Mouse (Mus musculus): ENCODE results near the gene Enox1.

DNA sequence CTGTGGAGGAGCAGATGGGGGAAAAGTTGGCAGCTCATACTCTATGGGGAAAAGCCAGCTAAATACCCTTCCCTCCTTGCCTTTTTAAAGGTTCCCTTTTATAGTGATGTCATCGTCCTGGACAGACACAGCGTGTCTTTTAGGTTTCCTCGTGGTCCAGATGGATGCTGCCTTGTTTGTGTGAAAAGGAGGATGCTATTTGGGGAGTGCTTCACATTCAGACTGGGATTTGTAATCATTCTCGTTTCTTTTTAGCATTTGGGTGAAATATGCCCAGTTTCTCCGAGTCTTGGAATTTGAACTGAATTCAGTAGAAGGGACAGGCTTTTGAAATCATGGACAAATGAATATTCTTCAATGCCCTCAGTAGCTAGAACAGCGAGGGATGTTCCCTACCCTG lies 58.3 kb downstream of the Enox1 start:
- TF ChIP-seq CTCF (conservative IDR thresholded peaks at IDR 0.05 in 1 of 2, IDR thresholded peaks at IDR 0.05 in 1 of 2; ENCODE audit: low read depth in 2 of 2, low read length in 2 of 2) = no peak
- no peak for TF ChIP-seq TBP (conservative IDR thresholded peaks at IDR 0.05; ENCODE audit: low read depth, low read length)
- TF ChIP-seq USF1 (IDR thresholded peaks at IDR 0.05; ENCODE audit: low read depth, low read length) = no peak
- no peak for TF ChIP-seq CHD1 (IDR thresholded peaks at IDR 0.05; ENCODE audit: low read depth, low read length)
- TF ChIP-seq ZKSCAN1 (IDR thresholded peaks at IDR 0.05; ENCODE audit: borderline replicate concordance, low read depth, low read length) = no peak
- no peak for TF ChIP-seq MAX (IDR thresholded peaks at IDR 0.05; ENCODE audit: low read length)
- no peak for TF ChIP-seq MAZ (IDR thresholded peaks at IDR 0.05; ENCODE audit: low read depth, low read length)
- TF ChIP-seq POLR2A (IDR thresholded peaks at IDR 0.05; ENCODE audit: low read depth, low read length) = no peak
- TF ChIP-seq ZC3H11A (IDR thresholded peaks at IDR 0.05; ENCODE audit: low read depth, low read length) = no peak
- TF ChIP-seq BHLHE40 (IDR thresholded peaks at IDR 0.05; ENCODE audit: low read depth, low read length) = no peak
- TF ChIP-seq CHD2 (IDR thresholded peaks at IDR 0.05; ENCODE audit: low read length) = no peak
- no peak for TF ChIP-seq ETS1 (conservative IDR thresholded peaks at IDR 0.05; ENCODE audit: low read depth, low read length)
- TF ChIP-seq RCOR1 (conservative IDR thresholded peaks at IDR 0.05; ENCODE audit: low read depth, low read length) = no peak
- TF ChIP-seq ZNF384 (IDR thresholded peaks at IDR 0.05; ENCODE audit: low read depth, low read length) = no peak
